Mouse (Mus musculus) kidney, adult 9 months (tissue): Measurements from ENCODE around the gene Wnt4.

Experiments used
- DNase-seq: peaks from one replicate; pipeline ENCODE4 v3.0.0; 2022

The Wnt4 gene

GRCm38 (mm10) chr4:137277166-137277513, at the start of gene Wnt4:
TSS of gene Wnt4 (plus strand) at chr4:137277489.
- DNase-seq: no peak

DNA sequence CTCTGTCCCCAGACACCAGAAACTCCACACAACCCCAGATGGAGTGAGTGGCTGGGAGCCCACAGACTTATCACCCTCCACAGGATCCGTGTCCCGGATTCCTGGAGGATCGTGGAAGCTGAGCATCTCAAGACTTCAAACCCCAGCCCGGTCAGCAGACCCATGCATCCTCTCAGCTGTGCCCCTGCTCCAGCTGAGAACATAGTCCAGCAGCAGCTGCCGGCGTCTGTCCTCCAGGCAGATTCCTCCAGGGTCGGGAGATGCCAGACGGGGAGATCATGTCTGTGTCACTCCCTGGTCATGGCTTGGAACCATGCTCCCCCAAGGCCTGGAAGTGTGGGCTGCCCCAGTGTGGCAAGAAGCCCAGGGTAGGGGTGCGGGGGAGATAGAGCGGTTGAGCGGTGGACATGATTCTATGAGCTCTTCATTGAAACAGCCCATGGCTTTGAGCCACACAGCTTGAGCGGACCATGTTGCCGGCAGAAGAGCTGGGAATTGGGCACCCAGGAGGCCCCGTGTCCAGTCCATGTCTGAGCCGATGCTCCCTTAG, 48.6 kb upstream of the Wnt4 start:
- no peak for DNase-seq

DNA sequence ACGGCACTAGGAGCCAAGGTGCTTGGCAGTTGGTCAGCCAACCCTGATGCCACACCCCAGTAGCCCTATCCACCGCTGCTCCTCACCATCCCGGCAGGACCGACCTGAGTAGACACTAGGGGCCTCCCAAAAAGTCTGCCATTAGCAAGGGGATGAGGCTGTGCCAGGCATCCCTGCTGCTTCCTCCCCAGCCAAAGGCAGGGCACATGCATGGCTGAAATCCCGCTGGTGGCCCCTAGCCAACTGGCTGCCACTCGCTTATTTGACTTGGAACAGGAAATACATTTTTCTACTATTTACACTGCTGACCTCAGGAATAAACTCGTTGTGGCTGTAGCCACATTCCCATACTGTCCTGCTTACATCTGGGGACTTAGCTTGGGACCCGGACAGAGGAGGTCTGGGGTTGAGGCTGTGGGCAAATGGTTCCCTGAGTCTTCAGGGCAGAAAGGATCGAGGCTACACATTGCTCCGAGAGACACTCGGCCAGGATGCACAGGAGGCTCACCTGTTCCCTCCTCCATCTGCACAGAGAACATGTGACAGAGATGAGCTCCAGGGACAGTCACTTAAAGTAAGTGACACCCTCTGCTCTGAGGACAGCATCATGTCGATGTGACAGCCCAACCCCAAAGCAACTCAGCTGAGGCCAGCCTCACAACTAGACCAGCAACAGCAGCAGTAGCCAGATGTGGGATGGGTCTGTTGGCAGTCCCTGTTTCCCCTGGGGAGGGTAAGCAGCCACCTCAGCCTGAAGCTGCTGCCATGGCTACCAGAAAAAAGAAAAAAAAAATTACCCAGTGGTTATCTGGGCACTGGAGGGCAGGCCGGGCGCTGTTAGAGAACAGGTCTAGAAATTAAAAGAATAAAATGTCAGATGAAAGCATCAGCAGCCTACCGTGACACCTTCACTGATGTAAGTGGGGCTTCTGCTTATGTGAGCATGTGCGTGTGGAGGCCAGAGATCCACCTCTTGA, 45.5 kb upstream of the Wnt4 start:
- peak; percentile 52 for DNase-seq

- no peak for DNase-seq
Observed at GRCm38 (mm10) chr4:137233632-137234031, 43.7 kb upstream of the Wnt4 start.

GRCm38 (mm10) chr4:137234444-137234843, 42.8 kb upstream of the Wnt4 start:
- peak; percentile 38 for DNase-seq

GRCm38 (mm10) chr4:137235368-137235767, 41.9 kb upstream of the Wnt4 start:
- DNase-seq: no peak

DNA sequence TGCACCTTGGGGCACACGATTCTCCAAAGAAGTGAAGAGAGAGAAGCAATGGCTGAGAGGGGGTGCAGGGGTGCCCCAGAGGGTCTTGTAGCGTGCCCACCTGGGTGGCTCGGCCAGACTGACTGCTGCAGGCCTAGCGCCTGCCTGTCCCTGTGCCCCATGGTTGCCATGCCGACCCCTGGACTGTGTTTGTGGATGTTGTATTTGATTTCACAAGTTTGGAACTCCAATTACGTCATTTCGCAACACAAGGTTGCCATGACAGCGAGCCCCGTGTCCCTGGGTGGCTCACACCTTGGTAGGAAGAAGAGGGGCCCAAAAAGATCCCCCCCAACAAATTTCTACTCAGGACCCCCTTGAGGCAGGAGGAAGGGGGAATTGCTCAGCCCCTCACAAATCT, 32.4 kb upstream of the Wnt4 start:
- DNase-seq: no peak

DNA sequence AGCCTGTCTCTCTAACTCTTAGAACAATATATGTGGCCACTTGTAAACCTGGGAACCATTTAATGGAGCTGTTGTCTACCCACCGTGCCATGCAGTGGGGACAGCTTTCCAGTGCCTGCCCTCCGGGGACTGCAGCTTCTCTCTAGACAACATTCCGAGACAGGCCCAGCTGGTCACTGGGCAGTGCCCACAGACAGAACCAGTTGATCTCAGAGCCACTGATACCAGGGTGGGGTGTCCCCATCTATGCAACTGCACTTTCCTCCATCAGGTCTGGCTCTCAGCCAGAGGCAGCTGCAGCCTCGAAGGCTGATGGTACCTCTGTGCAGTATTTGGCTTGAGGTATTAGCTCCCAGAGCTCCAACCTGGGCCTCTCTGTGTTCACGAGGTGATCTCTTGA, 27.0 kb upstream of the Wnt4 start:
- DNase-seq: no peak

- DNase-seq: no peak
Observed at GRCm38 (mm10) chr4:137250849-137251248, 26.4 kb upstream of the Wnt4 start.

DNA sequence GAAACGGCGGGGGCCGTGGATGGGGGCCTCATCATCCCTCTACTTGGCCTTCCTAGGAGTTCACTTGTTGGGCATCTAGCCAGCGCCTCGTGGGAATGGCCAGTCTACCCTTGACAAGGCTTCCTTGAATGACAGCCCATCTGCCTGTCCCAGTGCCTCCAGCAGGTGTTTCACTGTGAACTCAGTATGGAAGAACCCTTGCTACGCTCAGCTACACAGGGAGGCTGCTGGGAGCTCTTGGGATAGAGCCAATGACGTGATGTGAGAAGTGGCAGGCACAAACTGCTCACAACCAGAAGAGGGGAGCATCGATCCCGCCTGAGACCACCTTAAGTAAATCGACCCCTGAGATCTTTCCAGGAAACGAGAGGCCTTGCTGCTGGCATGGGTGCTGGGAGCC, 23.7 kb upstream of the Wnt4 start:
- no peak for DNase-seq

DNA sequence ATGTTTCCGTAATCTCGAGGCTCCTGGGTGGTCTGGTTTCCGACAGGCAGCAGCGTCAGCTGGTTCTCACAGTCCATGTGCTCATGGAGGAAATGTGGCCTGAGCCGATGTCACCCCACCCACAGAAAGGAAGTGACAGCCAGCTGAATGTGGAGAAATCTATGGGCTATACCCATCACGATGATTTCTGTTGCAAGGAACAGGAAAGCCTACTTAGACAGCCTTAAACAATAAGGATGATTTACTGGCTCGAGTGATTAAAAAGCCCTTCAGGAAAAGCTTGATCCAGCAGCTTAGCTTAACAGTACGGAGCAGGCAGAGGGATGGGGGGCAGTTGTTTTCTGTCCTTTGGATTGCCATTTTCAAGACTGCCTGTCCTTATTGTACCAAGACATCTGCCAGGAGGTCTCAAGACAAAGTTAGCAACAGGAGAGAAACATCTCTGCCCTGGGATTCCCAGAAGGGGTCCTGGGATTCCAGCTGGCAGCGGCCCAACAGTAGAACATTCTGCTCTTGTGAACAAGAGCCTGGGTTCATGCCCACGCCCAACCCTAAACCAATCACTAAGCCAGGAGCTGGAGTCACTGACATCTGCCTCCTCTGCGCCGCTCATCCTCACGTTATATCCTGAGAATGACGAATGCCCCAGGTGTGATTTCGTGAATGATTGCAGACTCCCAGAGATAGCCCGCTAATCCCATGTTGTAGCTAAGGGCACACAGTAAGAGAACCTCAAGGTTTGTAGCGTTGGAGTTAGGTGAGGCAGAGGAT, 22.9 kb upstream of the Wnt4 start:
- DNase-seq: no peak

DNA sequence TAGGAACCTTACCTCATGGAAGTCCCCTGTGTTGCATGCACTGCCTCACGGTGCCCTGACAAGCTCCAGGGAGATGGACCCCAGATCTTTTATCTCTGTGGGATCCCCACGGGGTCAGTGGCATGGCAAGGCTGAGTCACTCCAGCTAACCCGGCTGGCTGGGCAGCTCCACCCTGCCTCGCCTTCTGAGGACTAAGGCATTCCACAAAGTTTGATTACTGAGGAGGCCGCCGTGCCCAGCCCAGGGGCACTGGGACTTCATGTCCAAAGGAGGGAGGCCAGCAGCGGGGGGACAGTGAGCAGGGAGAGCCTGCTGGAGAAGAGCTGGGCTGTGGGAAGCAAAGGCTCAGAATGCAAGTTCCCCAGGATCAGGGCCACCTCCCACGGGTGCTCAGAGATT, 21.7 kb upstream of the Wnt4 start:
- DNase-seq: no peak

DNA sequence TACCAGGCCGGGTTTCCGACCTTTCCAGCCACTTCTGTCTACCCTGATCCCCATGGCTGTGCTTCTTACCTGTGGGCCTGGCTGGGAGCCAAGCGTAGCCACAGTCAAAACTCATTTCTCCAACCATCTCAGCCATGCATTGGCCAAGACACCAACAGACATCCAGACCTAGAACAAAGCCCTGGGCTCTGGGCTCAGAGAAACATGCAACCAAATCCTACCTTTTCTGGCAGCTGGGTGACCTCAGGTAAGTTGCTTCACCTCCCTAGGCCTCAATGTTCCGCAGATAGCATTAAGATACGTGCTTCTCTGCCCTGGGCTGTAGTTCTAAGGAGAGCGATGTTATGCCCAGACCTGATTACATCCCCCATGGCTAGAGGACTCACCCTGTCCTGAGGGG, 15.5 kb upstream of the Wnt4 start:
- no peak for DNase-seq

GRCm38 (mm10) chr4:137264066-137264465, 13.2 kb upstream of the Wnt4 start:
- no peak for DNase-seq

- DNase-seq: no peak
Observed at GRCm38 (mm10) chr4:137265116-137265515, 12.2 kb upstream of the Wnt4 start.

- DNase-seq: no peak
Observed at GRCm38 (mm10) chr4:137268541-137268940, 8.7 kb upstream of the Wnt4 start.

GRCm38 (mm10) chr4:137271856-137272255, 5.4 kb upstream of the Wnt4 start:
- DNase-seq: no peak

GRCm38 (mm10) chr4:137274304-137274703, 3.0 kb upstream of the Wnt4 start:
- no peak for DNase-seq

DNA sequence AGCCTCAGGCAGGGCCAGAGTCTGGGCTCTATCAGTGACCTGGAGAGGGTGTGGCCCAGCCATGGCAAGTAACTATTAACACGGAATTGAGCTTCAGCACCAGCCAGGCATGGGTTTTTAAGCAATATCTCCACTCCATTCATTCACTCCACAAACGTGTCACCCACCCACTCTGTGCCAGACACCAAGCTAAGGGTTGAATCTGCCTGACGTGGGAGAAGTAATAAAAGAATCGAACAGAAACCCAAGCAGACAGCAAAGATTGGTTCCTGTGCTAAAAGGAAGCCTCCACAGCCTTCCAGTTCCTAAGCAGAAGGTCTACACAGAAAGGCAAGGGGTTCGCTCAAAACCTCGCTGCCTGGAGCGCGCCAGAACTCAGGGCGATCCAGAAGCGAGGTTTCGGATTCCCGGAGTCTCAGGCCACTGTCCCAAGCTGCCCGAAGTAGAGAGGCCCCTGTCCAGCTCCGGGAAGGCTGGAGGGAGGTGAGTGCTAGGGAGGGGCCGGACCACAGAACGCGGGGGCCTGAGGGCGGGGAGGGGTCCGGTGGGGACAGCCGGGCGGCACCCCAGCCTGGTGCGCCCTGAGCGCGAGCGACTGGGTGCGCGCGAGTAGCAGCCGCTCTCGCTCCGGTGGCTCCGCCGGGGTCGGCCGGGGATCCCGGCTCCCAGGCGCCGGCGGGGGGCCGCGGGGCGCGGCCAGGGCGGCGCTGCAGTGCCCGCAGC, 685 bp upstream of the Wnt4 start:
- no peak for DNase-seq

DNA sequence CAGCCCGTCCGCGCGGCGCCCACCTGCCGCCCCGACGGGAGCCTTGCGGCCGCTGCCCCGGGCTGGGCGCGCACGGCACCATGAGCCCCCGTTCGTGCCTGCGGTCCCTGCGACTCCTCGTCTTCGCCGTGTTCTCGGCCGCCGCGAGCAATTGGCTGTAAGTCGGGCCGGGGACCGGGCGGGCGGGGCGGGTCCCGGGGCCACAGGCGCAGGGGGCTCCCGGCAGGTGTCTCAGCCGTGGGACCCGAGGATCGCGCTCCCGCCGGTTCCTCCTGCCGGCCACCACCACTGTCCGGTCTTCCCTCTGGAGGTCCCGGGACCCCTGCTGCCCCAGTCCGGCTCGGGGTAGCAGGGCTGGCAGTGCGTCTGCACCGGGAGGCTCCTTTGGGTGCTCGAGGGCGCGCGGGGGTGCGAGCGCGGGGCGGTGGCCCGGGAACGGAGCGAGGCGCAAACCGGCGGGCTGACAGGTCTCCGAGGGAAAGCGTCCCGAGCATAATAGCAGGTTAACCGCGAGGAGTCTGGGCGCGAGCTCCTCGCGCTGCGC, 383 bp downstream of the Wnt4 start:
- no peak for DNase-seq

- DNase-seq: no peak
Observed at GRCm38 (mm10) chr4:137278144-137279040, 1.1 kb downstream of the Wnt4 start.

DNA sequence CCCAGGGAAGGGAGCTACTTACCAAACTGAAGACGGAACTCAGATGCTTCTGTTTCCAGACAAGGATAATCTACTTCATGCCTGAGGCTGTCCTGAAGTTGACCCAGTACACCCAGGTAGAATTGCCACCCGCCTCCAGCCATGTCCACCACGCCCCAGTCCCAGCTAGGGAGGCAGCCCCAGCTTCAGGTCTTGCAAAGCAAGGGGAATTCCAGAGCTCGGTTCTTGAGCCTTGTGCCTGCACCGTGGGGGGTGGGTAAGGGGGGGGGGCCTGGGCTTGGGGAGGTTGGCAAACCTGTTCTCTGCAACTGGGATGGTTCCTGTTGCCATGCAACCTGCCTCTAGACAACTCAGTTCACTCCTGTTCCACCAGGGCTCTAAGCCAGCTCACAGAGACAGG, 2.1 kb downstream of the Wnt4 start:
- no peak for DNase-seq
